Mouse (Mus musculus) CD4-positive, CD25-positive, alpha-beta regulatory T cell, adult 9 weeks (primary cell): ENCODE results near the gene Wbp1l. TPM values are rescaled to one million over a fixed set of nuclear protein-coding genes. Genes with fewer than 3 reads are reported as not detected.

ENCODE experiments used
- polyA plus RNA-seq: library from polyadenylated mRNA; unstranded; fragments of 100-300 nt; shearing (Covaris generic); gene quantifications from one replicate; pipeline ENCODE4 v1.2.1, GENCODE M21; 2017

Wbp1l gene
- polyA plus RNA-seq: 77.0 TPM

GRCm38 (mm10) chr19:46598720-46599252 lies at the start of gene Wbp1l:
TSS of gene Wbp1l (plus strand) at chr19:46599084.

GRCm38 (mm10) chr19:46572951-46573937 lies 25.6 kb upstream of the Wbp1l start, which contains the start of the genes Arl3 and Sfxn2:
TSS of gene Arl3 (minus strand) at chr19:46573198.
TSS of gene Sfxn2 (plus strand) at chr19:46573365.

GRCm38 (mm10) chr19:46672766-46673418 lies 74.0 kb downstream of the Wbp1l start, which contains the start of gene Cyp17a1:
TSS of gene Cyp17a1 (minus strand) at chr19:46673172.

GRCm38 (mm10) chr19:46689460-46690372 lies 90.8 kb downstream of the Wbp1l start, which contains the start of gene Borcs7:
TSS of gene Borcs7 (plus strand) at chr19:46689906.

Other genes starting within 250 kb of the Wbp1l start
- gene 2310034G01Rik, start 248.8 kb upstream of the Wbp1l start, polyA plus RNA-seq: 0.53 TPM
- 126 TPM for gene Actr1a, start 203.3 kb upstream of the Wbp1l start, polyA plus RNA-seq
- 30.0 TPM for gene Sufu, start 202.2 kb upstream of the Wbp1l start, polyA plus RNA-seq
- 25.0 TPM for gene Trim8, start 97.4 kb upstream of the Wbp1l start, polyA plus RNA-seq
- gene Arl3, start 25.9 kb upstream of the Wbp1l start, polyA plus RNA-seq: 22.9 TPM
- gene Sfxn2, start 25.7 kb upstream of the Wbp1l start, polyA plus RNA-seq: 18.2 TPM
- gene Cyp17a1, start 74.1 kb downstream of the Wbp1l start, polyA plus RNA-seq: not detected
- 7.5 TPM for gene Borcs7, start 90.8 kb downstream of the Wbp1l start, polyA plus RNA-seq
- gene As3mt, start 108.4 kb downstream of the Wbp1l start, polyA plus RNA-seq: 16.2 TPM
- gene Cnnm2, start 162.5 kb downstream of the Wbp1l start, polyA plus RNA-seq: 0.99 TPM